Mouse (Mus musculus) ES-Bruce4 (cell line): ENCODE results near the gene Degs2. TPM values are rescaled to one million over a fixed set of nuclear protein-coding genes. Genes with fewer than 3 reads are reported as not detected.

Experiments
- H3K27ac ChIP-seq: 2 replicates; pipeline ENCODE4 v1.5.1; 2012; ENCODE audit warnings: low read length, inconsistent platforms; ENCODE audit not compliant: insufficient read depth
- H3K27me3 ChIP-seq: 2 replicates; pipeline ENCODE4 v1.6.1; 2012; ENCODE audit warnings: mild to moderate bottlenecking, low read length, inconsistent platforms; ENCODE audit not compliant: control insufficient read depth, poor library complexity, insufficient read depth, severe bottlenecking
- H3K36me3 ChIP-seq: 2 replicates; pipeline ENCODE4 v1.6.1; 2012; ENCODE audit warnings: inconsistent platforms, mild to moderate bottlenecking, low read length, moderate library complexity; ENCODE audit not compliant: control insufficient read depth, poor library complexity, insufficient read depth, severe bottlenecking
- H3K4me1 ChIP-seq: one replicate; pipeline ENCODE4 v1.8.1; 2011; ENCODE audit warnings: low read length; ENCODE audit not compliant: control insufficient read depth, insufficient read depth
- H3K4me3 ChIP-seq: 2 replicates; pipeline ENCODE4 v1.5.1; 2011; ENCODE audit warnings: low read depth, mild to moderate bottlenecking, low read length
- H3K9ac ChIP-seq: 2 replicates; pipeline ENCODE4 v1.6.1; 2012; ENCODE audit warnings: low read depth, mild to moderate bottlenecking, inconsistent platforms; ENCODE audit not compliant: poor library complexity, severe bottlenecking
- H3K9me3 ChIP-seq: replicated peaks from 2 replicates; pipeline ENCODE4 v1.6.1; 2012; ENCODE audit warnings: mild to moderate bottlenecking, low read length, inconsistent platforms; ENCODE audit not compliant: control insufficient read depth, poor library complexity, insufficient read depth, severe bottlenecking
- CTCF ChIP-seq: IDR thresholded peaks from one replicate; pipeline ENCODE4 v1.8.1; 2011; ENCODE audit warnings: low read depth, low read length
- EP300 ChIP-seq: IDR thresholded peaks from 2 replicates; pipeline ENCODE4 v1.6.1; 2011; ENCODE audit warnings: low read depth, low read length; ENCODE audit not compliant: insufficient read depth
- POLR2A ChIP-seq: IDR thresholded peaks from one replicate; pipeline ENCODE4 v1.8.1; 2011; ENCODE audit warnings: low read length; ENCODE audit not compliant: insufficient read depth
- polyA plus RNA-seq: library from polyadenylated mRNA; stranded (reverse); fragments of >200 nt; gene quantifications from 2 replicates; pipeline ENCODE4 v1.2.4, GENCODE M21; 2011; ENCODE audit warnings: low read depth; ENCODE audit not compliant: missing spikeins, insufficient read depth, insufficient read length

Degs2 gene
- polyA plus RNA-seq, 1 experiment: not detected

GRCm38 (mm10) chr12:108639126-108639525 lies 63.0 kb downstream of the Degs2 start:
- Histone ChIP-seq H3K36me3 (no peaks in the 10 kb centered on the region), H3K9me3 (no peaks in the 10 kb centered on the region), H3K27me3 (no peaks in the 10 kb centered on the region), H3K27ac (no peak overlapping the region), H3K4me3 (no peak overlapping the region), H3K4me1 (no peaks in the 10 kb centered on the region), H3K9ac (no peak overlapping the region)
- TF ChIP-seq EP300 (no peak), CTCF (no peak), POLR2A (no peak)

GRCm38 (mm10) chr12:108637440-108637839 lies 64.7 kb downstream of the Degs2 start:
- Histone ChIP-seq H3K9ac (no peak overlapping the region), H3K27me3 (no peaks in the 10 kb centered on the region), H3K4me1 (no peaks in the 10 kb centered on the region), H3K36me3 (no peaks in the 10 kb centered on the region), H3K27ac (no peak overlapping the region), H3K9me3 (no peaks in the 10 kb centered on the region), H3K4me3 (no peak overlapping the region)
- no peak for TF ChIP-seq POLR2A
- TF ChIP-seq CTCF: no peak

DNA sequence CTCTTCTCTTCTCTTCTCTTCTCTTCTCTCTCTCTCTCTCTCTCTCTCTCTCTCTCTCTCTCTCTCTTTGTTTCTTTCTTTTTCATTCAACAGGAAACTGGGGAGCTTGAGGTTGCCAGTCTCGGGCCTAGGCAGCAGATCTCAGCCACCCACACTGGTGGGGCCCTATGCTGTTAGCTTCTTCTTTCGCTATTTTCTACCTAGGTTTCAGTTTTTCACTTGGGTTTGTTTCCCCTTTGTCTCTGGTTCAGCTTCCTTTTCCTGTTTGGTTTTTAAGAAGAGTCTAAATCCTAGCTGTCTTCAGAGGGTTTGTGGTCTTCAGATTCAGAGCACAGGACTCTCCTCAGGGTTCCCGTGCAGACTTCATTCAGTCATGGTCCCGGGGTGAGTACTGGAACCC lies 66.6 kb downstream of the Degs2 start:
- no peaks in the 10 kb centered on the region for H3K27me3 ChIP-seq
- no peaks in the 10 kb centered on the region for H3K4me1 ChIP-seq
- no peak overlapping the region for H3K4me3 ChIP-seq
- no peak overlapping the region for H3K27ac ChIP-seq
- no peak for TF ChIP-seq POLR2A
- TF ChIP-seq CTCF: no peak
- no peak for TF ChIP-seq EP300
- no peaks in the 10 kb centered on the region for H3K9me3 ChIP-seq
- H3K9ac ChIP-seq: no peak overlapping the region
- no peaks in the 10 kb centered on the region for H3K36me3 ChIP-seq

- no peaks in the 10 kb centered on the region for H3K36me3 ChIP-seq
- TF ChIP-seq CTCF (no peak), POLR2A (no peak), EP300 (no peak)
- no peak overlapping the region for H3K9ac ChIP-seq
- no peaks in the 10 kb centered on the region for H3K4me1 ChIP-seq
- H3K4me3 ChIP-seq: no peak overlapping the region
- H3K27ac ChIP-seq: no peak overlapping the region
- no peaks in the 10 kb centered on the region for H3K27me3 ChIP-seq
- no peaks in the 10 kb centered on the region for H3K9me3 ChIP-seq
These were observed 68.1 kb downstream of the Degs2 start for GRCm38 (mm10) chr12:108634031-108634430.

DNA sequence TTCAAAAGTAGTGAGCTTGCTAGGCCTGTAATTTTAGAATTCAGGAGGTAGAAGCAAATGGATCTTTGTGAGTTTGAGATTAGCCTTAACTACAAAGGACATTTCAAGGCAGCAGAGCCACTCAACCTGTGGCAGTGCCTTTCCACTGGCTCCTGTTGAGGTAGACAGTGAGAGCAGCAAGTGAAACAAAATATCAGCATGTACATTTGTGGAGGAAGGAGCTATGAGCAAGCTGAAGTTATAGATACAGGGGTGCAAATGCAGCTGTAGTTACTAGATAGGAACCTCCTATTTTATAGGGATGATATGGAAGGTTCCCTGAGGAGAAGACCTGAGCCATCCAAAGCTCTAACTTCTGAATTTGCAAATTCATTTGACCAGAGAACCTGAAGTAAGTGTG lies 69.6 kb downstream of the Degs2 start:
- Histone ChIP-seq H3K36me3 (no peaks in the 10 kb centered on the region), H3K4me3 (no peak overlapping the region), H3K27ac (no peak overlapping the region), H3K4me1 (no peaks in the 10 kb centered on the region), H3K9ac (no peak overlapping the region), H3K27me3 (no peaks in the 10 kb centered on the region), H3K9me3 (no peaks in the 10 kb centered on the region)
- TF ChIP-seq POLR2A (no peak), EP300 (no peak), CTCF (no peak)

DNA sequence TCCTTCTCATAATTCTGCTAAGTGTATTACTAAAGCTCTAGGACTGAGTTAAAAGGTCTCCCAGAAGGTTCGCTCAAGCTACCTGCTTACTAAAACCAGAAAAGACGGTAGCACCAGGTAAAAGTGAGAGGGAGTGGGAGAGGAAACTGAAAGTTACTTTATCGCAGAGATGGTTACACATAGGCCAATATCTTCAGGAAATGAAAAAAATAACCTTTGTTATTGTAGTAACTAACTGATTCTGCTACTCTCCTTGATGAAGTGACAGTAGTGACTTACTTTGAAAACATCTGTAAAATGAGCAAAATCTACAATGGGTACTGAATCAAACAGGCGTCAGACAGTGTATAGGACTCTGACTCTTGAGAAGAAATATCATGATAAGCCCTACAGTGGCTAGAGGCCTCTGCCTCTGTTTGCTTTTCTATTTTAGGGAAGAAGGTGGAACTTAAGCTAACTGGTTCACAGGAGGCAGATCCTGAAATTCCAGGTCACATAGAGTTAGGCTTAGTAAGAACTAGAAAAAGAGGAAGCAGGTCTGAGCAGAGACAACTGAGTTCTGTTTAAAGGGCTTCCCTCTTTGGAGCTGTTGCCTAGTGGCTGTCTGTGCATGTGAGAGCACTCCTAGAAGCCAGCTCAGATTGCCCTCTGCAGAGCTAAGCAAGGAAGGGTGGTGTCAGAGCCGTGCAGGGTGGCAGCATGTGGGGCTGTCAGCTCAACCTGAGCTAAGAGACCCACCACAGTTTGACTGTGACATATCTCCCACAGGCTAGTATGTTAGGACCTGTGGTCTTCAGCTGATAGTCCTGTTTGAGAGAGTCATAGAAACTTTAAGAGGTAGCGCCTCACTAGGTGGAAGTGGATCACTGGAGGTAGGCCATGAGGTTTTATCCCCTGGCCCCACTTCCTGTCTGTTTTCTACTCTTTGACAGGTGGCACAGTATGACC lies 71.1 kb downstream of the Degs2 start:
- TF ChIP-seq EP300 (no peak), POLR2A (no peak), CTCF (no peak)
- Histone ChIP-seq H3K27me3 (no peaks in the 10 kb centered on the region), H3K9me3 (no peaks in the 10 kb centered on the region), H3K4me3 (no peak overlapping the region), H3K27ac (no peak overlapping the region), H3K9ac (no peak overlapping the region), H3K36me3 (no peaks in the 10 kb centered on the region), H3K4me1 (no peaks in the 10 kb centered on the region)
